Mouse (Mus musculus): ENCODE measurements at regions not wholly inside any gene's neighbourhood (a gene's known extent, or its start where the extent isn't known, plus 50 kb on each side); places are given as distances from the start of the nearest gene placed in this dataset.

DNA sequence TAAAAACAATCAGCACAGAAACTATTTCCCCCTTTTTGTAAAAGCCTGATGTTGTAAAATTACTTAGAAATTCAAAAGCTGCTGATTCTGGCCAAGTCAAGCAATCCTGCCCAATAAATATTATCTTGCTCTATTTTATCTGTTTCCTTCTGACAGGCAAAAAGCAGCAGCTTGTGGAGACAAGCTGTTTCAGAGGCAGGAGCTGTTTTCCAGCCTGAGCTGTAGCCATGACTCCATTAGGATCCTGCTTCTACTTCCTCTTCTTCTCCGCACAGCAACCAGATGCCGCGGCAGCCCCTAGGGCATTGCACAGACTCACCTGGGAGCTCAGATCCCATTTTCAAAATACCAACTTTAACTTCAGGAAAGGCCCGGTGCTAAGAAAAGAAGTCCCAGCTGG is 774.8 kb downstream of the Ryr2 start:
- no peaks in the 10 kb centered on the region for H3K27me3 ChIP-seq (ENCODE audit: control insufficient read depth, insufficient read depth, low read length, poor library complexity, severe bottlenecking)

DNA sequence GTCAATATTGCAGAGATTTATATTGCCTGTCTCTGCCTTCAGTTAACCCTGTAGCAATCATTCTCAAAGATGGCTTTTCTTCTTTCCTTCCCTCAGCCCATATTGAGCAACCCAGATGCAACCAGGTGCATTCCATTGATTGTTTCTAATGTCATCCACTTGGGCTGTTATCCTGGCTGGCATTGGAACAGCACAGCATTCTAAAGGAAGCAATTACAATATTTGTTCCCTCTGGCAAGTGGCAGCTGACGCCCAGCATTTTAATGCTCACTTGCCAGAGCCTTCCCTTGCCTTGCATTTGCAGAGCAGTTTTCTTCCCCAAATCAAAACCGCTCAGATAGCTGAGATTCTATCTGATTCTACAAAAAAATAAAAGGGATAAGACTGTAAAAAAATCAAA is 798.0 kb downstream of the Ryr2 start:
- Histone ChIP-seq H3K4me3 (ENCODE audit: low read depth, low read length) (no peak overlapping the region), H3K9ac (ENCODE audit: low read depth, poor library complexity, severe bottlenecking) (no peak overlapping the region), H3K9me3 (replicated peaks; ENCODE audit: control insufficient read depth, insufficient read depth, low read length, poor library complexity, severe bottlenecking) (peaks cover 29% of the 10 kb centered on the region), H3K4me1 (ENCODE audit: control insufficient read depth, insufficient read depth, low read length) (no peaks in the 10 kb centered on the region), H3K36me3 (ENCODE audit: control insufficient read depth, insufficient read depth, low read length, poor library complexity, severe bottlenecking) (no peaks in the 10 kb centered on the region), H3K27me3 (ENCODE audit: control insufficient read depth, insufficient read depth, low read length, poor library complexity, severe bottlenecking) (no peaks in the 10 kb centered on the region), H3K27ac (ENCODE audit: insufficient read depth, low read length) (no peak overlapping the region)
- TF ChIP-seq POLR2A (IDR thresholded peaks at IDR 0.05; ENCODE audit: insufficient read depth, low read length) (no peak), CTCF (IDR thresholded peaks at IDR 0.05; ENCODE audit: low read depth, low read length) (no peak), EP300 (IDR thresholded peaks at IDR 0.05; ENCODE audit: insufficient read depth, low read depth, low read length) (no peak)

More for the DNA sequence above, 774.8 kb downstream of the Ryr2 start:
- H3K9me3 ChIP-seq (replicated peaks; ENCODE audit: control insufficient read depth, insufficient read depth, low read length, poor library complexity, severe bottlenecking) = no peaks in the 10 kb centered on the region
- no peak overlapping the region for H3K4me3 ChIP-seq (ENCODE audit: low read depth, low read length)
- TF ChIP-seq CTCF (IDR thresholded peaks at IDR 0.05; ENCODE audit: low read depth, low read length) (no peak), POLR2A (IDR thresholded peaks at IDR 0.05; ENCODE audit: insufficient read depth, low read length) (no peak), EP300 (IDR thresholded peaks at IDR 0.05; ENCODE audit: insufficient read depth, low read depth, low read length) (no peak)
- no peak overlapping the region for H3K27ac ChIP-seq (ENCODE audit: insufficient read depth, low read length)
- no peak overlapping the region for H3K9ac ChIP-seq (ENCODE audit: low read depth, poor library complexity, severe bottlenecking)
- no peaks in the 10 kb centered on the region for H3K36me3 ChIP-seq (ENCODE audit: control insufficient read depth, insufficient read depth, low read length, poor library complexity, severe bottlenecking)
- H3K4me1 ChIP-seq (ENCODE audit: control insufficient read depth, insufficient read depth, low read length) = no peaks in the 10 kb centered on the region

DNA sequence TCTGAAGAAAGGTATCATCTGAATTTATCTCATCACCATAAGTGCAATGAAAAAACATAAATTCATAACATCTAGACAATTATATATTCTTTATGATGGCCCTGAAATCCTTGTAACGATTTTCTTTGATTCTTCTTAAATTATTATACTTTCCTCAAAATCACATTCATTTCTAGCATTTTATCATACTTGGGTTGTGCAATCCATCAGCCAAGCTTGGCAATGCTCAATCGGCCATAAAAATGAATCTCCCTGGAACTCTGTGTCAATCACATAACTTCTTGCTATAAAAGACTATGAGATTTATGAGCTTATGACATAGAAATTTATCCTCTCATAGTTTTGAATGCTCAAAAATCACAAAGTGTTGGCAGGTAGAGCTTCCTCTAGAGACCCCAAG is 811.3 kb downstream of the Ryr2 start:
- Histone ChIP-seq H3K27ac (ENCODE audit: insufficient read depth, low read length) (no peak overlapping the region), H3K4me1 (ENCODE audit: control insufficient read depth, insufficient read depth, low read length) (peaks cover 1% of the 10 kb centered on the region), H3K9ac (ENCODE audit: low read depth, poor library complexity, severe bottlenecking) (no peak overlapping the region), H3K9me3 (replicated peaks; ENCODE audit: control insufficient read depth, insufficient read depth, low read length, poor library complexity, severe bottlenecking) (peaks cover 7% of the 10 kb centered on the region; the same call in 1 of the 2 replicates), H3K4me3 (ENCODE audit: low read depth, low read length) (no peak overlapping the region), H3K36me3 (ENCODE audit: control insufficient read depth, insufficient read depth, low read length, poor library complexity, severe bottlenecking) (no peaks in the 10 kb centered on the region), H3K27me3 (ENCODE audit: control insufficient read depth, insufficient read depth, low read length, poor library complexity, severe bottlenecking) (no peaks in the 10 kb centered on the region)
- TF ChIP-seq CTCF (IDR thresholded peaks at IDR 0.05; ENCODE audit: low read depth, low read length) (no peak), EP300 (IDR thresholded peaks at IDR 0.05; ENCODE audit: insufficient read depth, low read depth, low read length) (no peak), POLR2A (IDR thresholded peaks at IDR 0.05; ENCODE audit: insufficient read depth, low read length) (no peak)

DNA sequence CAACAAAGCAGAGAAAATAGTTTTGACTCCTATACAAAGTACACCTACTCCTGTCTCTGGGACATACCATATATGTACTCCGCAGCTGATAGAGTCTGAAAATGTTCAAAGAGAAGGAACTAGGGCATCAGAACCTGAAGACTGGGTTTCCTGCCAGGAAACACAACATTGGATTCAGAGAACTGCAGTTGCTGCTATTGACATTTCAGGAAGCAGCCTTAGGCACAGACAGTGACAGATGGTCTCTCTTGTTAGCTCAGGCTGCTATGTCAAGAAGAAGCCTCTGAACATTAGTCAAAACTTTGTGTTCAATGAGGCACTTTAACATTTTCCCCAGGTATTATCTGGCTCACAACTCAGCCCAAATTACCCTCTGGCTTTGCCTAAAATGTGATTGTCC is 812.1 kb downstream of the Ryr2 start:
- H3K4me1 ChIP-seq (ENCODE audit: control insufficient read depth, insufficient read depth, low read length) = peaks cover 1% of the 10 kb centered on the region
- H3K9ac ChIP-seq (ENCODE audit: low read depth, poor library complexity, severe bottlenecking) = no peak overlapping the region
- no peak overlapping the region for H3K4me3 ChIP-seq (ENCODE audit: low read depth, low read length)
- peaks cover 7% of the 10 kb centered on the region; the same call in 1 of the 2 replicates for H3K9me3 ChIP-seq (replicated peaks; ENCODE audit: control insufficient read depth, insufficient read depth, low read length, poor library complexity, severe bottlenecking)
- no peaks in the 10 kb centered on the region for H3K27me3 ChIP-seq (ENCODE audit: control insufficient read depth, insufficient read depth, low read length, poor library complexity, severe bottlenecking)
- no peaks in the 10 kb centered on the region for H3K36me3 ChIP-seq (ENCODE audit: control insufficient read depth, insufficient read depth, low read length, poor library complexity, severe bottlenecking)
- no peak overlapping the region for H3K27ac ChIP-seq (ENCODE audit: insufficient read depth, low read length)
- no peak for TF ChIP-seq EP300 (IDR thresholded peaks at IDR 0.05; ENCODE audit: insufficient read depth, low read depth, low read length)

DNA sequence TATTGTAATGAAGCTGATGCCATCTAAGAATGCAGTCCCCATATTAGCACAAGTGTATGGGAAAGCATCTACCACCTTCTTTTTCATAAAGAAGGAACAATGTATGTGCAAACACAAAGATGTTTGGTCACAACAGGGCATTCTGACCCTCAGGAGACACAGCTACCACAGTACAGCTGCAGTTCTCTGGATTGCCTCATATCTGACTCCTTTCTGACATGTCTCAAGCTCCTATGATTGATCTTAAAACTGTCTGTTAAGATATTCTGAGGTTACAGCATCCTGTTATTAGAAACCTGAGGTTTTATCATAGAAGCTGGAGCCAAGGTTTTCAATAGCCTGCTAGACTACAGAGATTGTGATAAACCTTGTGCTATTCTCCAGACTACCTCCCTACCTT is 813.0 kb downstream of the Ryr2 start:
- no peak overlapping the region for H3K27ac ChIP-seq (ENCODE audit: insufficient read depth, low read length)
- peaks cover 7% of the 10 kb centered on the region; the same call in 1 of the 2 replicates for H3K9me3 ChIP-seq (replicated peaks; ENCODE audit: control insufficient read depth, insufficient read depth, low read length, poor library complexity, severe bottlenecking)
- H3K9ac ChIP-seq (ENCODE audit: low read depth, poor library complexity, severe bottlenecking) = no peak overlapping the region

DNA sequence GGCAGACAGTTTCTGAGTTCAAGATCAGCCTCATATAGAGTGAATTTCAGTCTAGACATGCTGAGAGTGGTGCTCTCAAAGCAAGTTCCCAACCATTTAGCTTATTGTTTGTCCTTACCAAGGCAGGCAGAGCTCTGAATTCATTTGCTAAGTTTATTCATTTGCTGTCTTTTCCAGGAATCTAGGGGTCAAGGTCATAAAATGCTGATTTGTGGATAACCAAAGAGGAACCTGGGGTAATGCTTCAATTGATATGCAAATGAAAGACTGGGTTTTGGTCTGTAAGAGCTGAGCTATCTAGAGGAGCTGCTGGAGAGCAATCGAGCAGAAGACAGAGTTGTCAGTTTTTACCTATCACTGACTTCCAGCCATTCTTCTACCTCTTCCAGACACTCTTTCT is 832.8 kb downstream of the Ryr2 start:
- Histone ChIP-seq H3K27ac (ENCODE audit: insufficient read depth, low read length) (peak overlapping the region; percentile 97), H3K4me1 (ENCODE audit: control insufficient read depth, insufficient read depth, low read length) (no peaks in the 10 kb centered on the region), H3K27me3 (ENCODE audit: control insufficient read depth, insufficient read depth, low read length, poor library complexity, severe bottlenecking) (no peaks in the 10 kb centered on the region)

More for the DNA sequence above, 813.0 kb downstream of the Ryr2 start:
- Histone ChIP-seq H3K4me3 (ENCODE audit: low read depth, low read length) (no peak overlapping the region), H3K36me3 (ENCODE audit: control insufficient read depth, insufficient read depth, low read length, poor library complexity, severe bottlenecking) (no peaks in the 10 kb centered on the region), H3K27me3 (ENCODE audit: control insufficient read depth, insufficient read depth, low read length, poor library complexity, severe bottlenecking) (no peaks in the 10 kb centered on the region), H3K4me1 (ENCODE audit: control insufficient read depth, insufficient read depth, low read length) (peaks cover 1% of the 10 kb centered on the region)
- TF ChIP-seq POLR2A (IDR thresholded peaks at IDR 0.05; ENCODE audit: insufficient read depth, low read length) = no peak
- TF ChIP-seq CTCF (IDR thresholded peaks at IDR 0.05; ENCODE audit: low read depth, low read length) = no peak
- no peak for TF ChIP-seq EP300 (IDR thresholded peaks at IDR 0.05; ENCODE audit: insufficient read depth, low read depth, low read length)

More for the DNA sequence above, 832.8 kb downstream of the Ryr2 start:
- TF ChIP-seq POLR2A (IDR thresholded peaks at IDR 0.05; ENCODE audit: insufficient read depth, low read length) (no peak), CTCF (IDR thresholded peaks at IDR 0.05; ENCODE audit: low read depth, low read length) (no peak), EP300 (IDR thresholded peaks at IDR 0.05; ENCODE audit: insufficient read depth, low read depth, low read length) (no peak)
- Histone ChIP-seq H3K9me3 (replicated peaks; ENCODE audit: control insufficient read depth, insufficient read depth, low read length, poor library complexity, severe bottlenecking) (peaks cover 6% of the 10 kb centered on the region; the same call in 1 of the 2 replicates), H3K9ac (ENCODE audit: low read depth, poor library complexity, severe bottlenecking) (no peak overlapping the region), H3K4me3 (ENCODE audit: low read depth, low read length) (no peak overlapping the region), H3K36me3 (ENCODE audit: control insufficient read depth, insufficient read depth, low read length, poor library complexity, severe bottlenecking) (peaks cover 2% of the 10 kb centered on the region; the same call in 1 of the 2 replicates)

All from ES-Bruce4 (cell line).